Mouse (Mus musculus) CH12.LX (cell line): ENCODE results near the gene Clic4.

Experiments
- CTCF ChIP-seq, 2 experiments: IDR thresholded peaks in 1 of 2; conservative IDR thresholded peaks in 1 of 2; 2 replicates each; pipeline ENCODE4 v1.5.1; 2011 to 2012; ENCODE audit warnings: low read depth in 2 of 2, low read length in 2 of 2, improper control_type of control experiment in 1 of 2, inconsistent platforms in 1 of 2, mild to moderate bottlenecking in 1 of 2, moderate library complexity in 1 of 2
- ELF1 ChIP-seq: IDR thresholded peaks from 2 replicates; pipeline ENCODE4 v1.6.1; 2014; ENCODE audit warnings: low read depth, mild to moderate bottlenecking, inconsistent platforms, low read length, improper control_type of control experiment
- EP300 ChIP-seq: IDR thresholded peaks from 2 replicates; pipeline ENCODE4 v1.6.1; 2011; ENCODE audit warnings: low read length, improper control_type of control experiment
- ETS1 ChIP-seq: conservative IDR thresholded peaks from 2 replicates; pipeline ENCODE4 v1.6.1; 2012; ENCODE audit warnings: low read depth, mild to moderate bottlenecking, inconsistent platforms, low read length, improper control_type of control experiment, moderate library complexity
- HCFC1 ChIP-seq: IDR thresholded peaks from 2 replicates; pipeline ENCODE4 v1.6.1; 2012; ENCODE audit warnings: low read depth, mild to moderate bottlenecking, inconsistent platforms, low read length, improper control_type of control experiment
- MAFK ChIP-seq: IDR thresholded peaks from 2 replicates; pipeline ENCODE4 v1.6.1; 2011; ENCODE audit warnings: low read length, improper control_type of control experiment; ENCODE audit not compliant: insufficient replicate concordance
- POLR2A ChIP-seq: IDR thresholded peaks from 2 replicates; pipeline ENCODE4 v1.6.1; 2011; ENCODE audit warnings: low read depth, mild to moderate bottlenecking, improper control_type of control experiment, low read length
- POLR2AphosphoS2 ChIP-seq: IDR thresholded peaks from 2 replicates; pipeline ENCODE4 v1.6.1; 2011; ENCODE audit warnings: low read depth, low read length, improper control_type of control experiment
- USF1 ChIP-seq: IDR thresholded peaks from 2 replicates; pipeline ENCODE4 v1.6.1; 2014; ENCODE audit warnings: low read depth, mild to moderate bottlenecking, inconsistent platforms, low read length, improper control_type of control experiment
- ZNF384 ChIP-seq: IDR thresholded peaks from 2 replicates; pipeline ENCODE4 v1.6.1; 2012; ENCODE audit warnings: low read depth, low read length, improper control_type of control experiment, inconsistent platforms

DNA sequence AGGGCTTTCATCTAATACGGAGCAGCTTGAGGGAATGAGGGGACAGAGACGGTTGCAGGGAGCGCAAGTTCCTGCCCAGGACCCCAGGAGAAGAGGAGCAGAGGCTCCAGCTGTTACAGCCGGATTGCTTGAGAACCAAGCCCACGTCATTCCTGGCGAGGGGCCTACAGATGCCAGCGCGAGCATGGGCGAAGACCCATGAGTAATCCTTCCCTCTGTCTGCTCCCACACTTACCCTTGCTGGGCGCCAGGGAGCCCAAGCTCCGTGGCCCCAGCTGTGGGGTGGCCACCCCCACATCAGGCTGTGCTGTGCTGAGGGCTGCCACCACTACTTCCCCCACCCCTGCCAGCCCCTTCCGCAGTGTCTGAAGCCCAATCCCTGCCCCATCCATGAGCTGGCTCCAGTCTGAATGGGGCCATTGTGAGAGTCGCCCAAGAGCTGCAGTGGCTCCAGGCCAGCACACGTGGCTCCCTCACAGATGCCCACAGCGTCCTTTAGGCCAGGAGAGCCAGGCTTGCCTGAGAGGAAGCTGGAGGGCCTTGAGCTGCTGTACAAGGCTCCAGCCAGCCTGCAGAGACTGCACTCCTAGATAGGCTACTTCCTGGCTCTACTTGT, 25.4 kb upstream of the Clic4 start:
- TF ChIP-seq POLR2A: no peak
- no peak for TF ChIP-seq ETS1
- no peak for TF ChIP-seq ELF1
- no peak for TF ChIP-seq ZNF384
- TF ChIP-seq HCFC1: no peak
- TF ChIP-seq USF1: no peak
- no peak for TF ChIP-seq CTCF (conservative IDR thresholded peaks at IDR 0.05 in 1 of 2, IDR thresholded peaks at IDR 0.05 in 1 of 2; ENCODE audit: low read depth in 2 of 2, low read length in 2 of 2)
- TF ChIP-seq MAFK: no peak
- TF ChIP-seq EP300: no peak
- TF ChIP-seq POLR2AphosphoS2: no peak
